Mouse (Mus musculus): ENCODE measurements at regions not wholly inside any gene's neighbourhood (a gene's known extent, or its start where the extent isn't known, plus 50 kb on each side); places are given as distances from the start of the nearest gene placed in this dataset.

- Histone ChIP-seq H3K79me2 (ENCODE audit: control insufficient read depth, insufficient read depth) (no peaks in the 10 kb centered on the region), H3K79me3 (ENCODE audit: low read depth) (no peaks in the 10 kb centered on the region), H3K27me3 (ENCODE audit: control insufficient read depth, insufficient read depth, insufficient read length) (no peaks in the 10 kb centered on the region), H3ac (ENCODE audit: control insufficient read depth, insufficient read length, low read depth) (no peak overlapping the region), H3K4me3 (ENCODE audit: insufficient read depth, poor library complexity, severe bottlenecking) (no peak overlapping the region), H3K36me3 (ENCODE audit: control insufficient read depth, insufficient read depth) (no peaks in the 10 kb centered on the region)
- no peak for TF ChIP-seq MAX (IDR thresholded peaks at IDR 0.05)
- no peak for TF ChIP-seq MYOD1 (IDR thresholded peaks at IDR 0.05; ENCODE audit: control insufficient read depth, insufficient read length, low read depth)
- no peak for TF ChIP-seq MYOG (IDR thresholded peaks at IDR 0.05; ENCODE audit: control insufficient read depth, extremely low read depth, insufficient read length)
- no peak for TF ChIP-seq USF1 (IDR thresholded peaks at IDR 0.05; ENCODE audit: low read depth)
- no peak for TF ChIP-seq CTCF (IDR thresholded peaks at IDR 0.05; ENCODE audit: control insufficient read depth, insufficient read depth, insufficient read length)
- TF ChIP-seq FOSL1 (IDR thresholded peaks at IDR 0.05; ENCODE audit: insufficient read depth, low read length, poor library complexity, severe bottlenecking) = no peak
- TF ChIP-seq CEBPB (IDR thresholded peaks at IDR 0.05; ENCODE audit: low read depth) = no peak
Measured at GRCm38 (mm10) chr15:51676694-51677093, 2208.0 kb upstream of the Gm7489 start.

- H3K79me2 ChIP-seq (ENCODE audit: control insufficient read depth, insufficient read depth) = no peaks in the 10 kb centered on the region
- H3K36me3 ChIP-seq (ENCODE audit: control insufficient read depth, insufficient read depth) = no peaks in the 10 kb centered on the region
- no peak overlapping the region for H3K4me3 ChIP-seq (ENCODE audit: insufficient read depth, poor library complexity, severe bottlenecking)
- no peak for TF ChIP-seq MAX (IDR thresholded peaks at IDR 0.05)
- no peak for TF ChIP-seq CEBPB (IDR thresholded peaks at IDR 0.05; ENCODE audit: low read depth)
- no peak for TF ChIP-seq MYOG (IDR thresholded peaks at IDR 0.05; ENCODE audit: control insufficient read depth, extremely low read depth, insufficient read length)
- TF ChIP-seq USF1 (IDR thresholded peaks at IDR 0.05; ENCODE audit: low read depth) = no peak
- TF ChIP-seq CTCF (IDR thresholded peaks at IDR 0.05; ENCODE audit: control insufficient read depth, insufficient read depth, insufficient read length) = no peak
- TF ChIP-seq FOSL1 (IDR thresholded peaks at IDR 0.05; ENCODE audit: insufficient read depth, low read length, poor library complexity, severe bottlenecking) = no peak
- TF ChIP-seq MYOD1 (IDR thresholded peaks at IDR 0.05; ENCODE audit: control insufficient read depth, insufficient read length, low read depth) = no peak
- H3ac ChIP-seq (ENCODE audit: control insufficient read depth, insufficient read length, low read depth) = no peak overlapping the region
- H3K27me3 ChIP-seq (ENCODE audit: control insufficient read depth, insufficient read depth, insufficient read length) = no peaks in the 10 kb centered on the region
- H3K79me3 ChIP-seq (ENCODE audit: low read depth) = no peaks in the 10 kb centered on the region
Measured at GRCm38 (mm10) chr15:51677266-51677665, 2207.4 kb upstream of the Gm7489 start.

- no peaks in the 10 kb centered on the region for H3K79me2 ChIP-seq (ENCODE audit: control insufficient read depth, insufficient read depth)
- no peak overlapping the region for H3K4me3 ChIP-seq (ENCODE audit: insufficient read depth, poor library complexity, severe bottlenecking)
- no peaks in the 10 kb centered on the region for H3K36me3 ChIP-seq (ENCODE audit: control insufficient read depth, insufficient read depth)
- H3K27me3 ChIP-seq (ENCODE audit: control insufficient read depth, insufficient read depth, insufficient read length) = no peaks in the 10 kb centered on the region
- H3K79me3 ChIP-seq (ENCODE audit: low read depth) = no peaks in the 10 kb centered on the region
- TF ChIP-seq USF1 (IDR thresholded peaks at IDR 0.05; ENCODE audit: low read depth) (no peak), MYOG (IDR thresholded peaks at IDR 0.05; ENCODE audit: control insufficient read depth, extremely low read depth, insufficient read length) (no peak), MYOD1 (IDR thresholded peaks at IDR 0.05; ENCODE audit: control insufficient read depth, insufficient read length, low read depth) (no peak), FOSL1 (IDR thresholded peaks at IDR 0.05; ENCODE audit: insufficient read depth, low read length, poor library complexity, severe bottlenecking) (no peak), CEBPB (IDR thresholded peaks at IDR 0.05; ENCODE audit: low read depth) (no peak), MAX (IDR thresholded peaks at IDR 0.05) (no peak), CTCF (IDR thresholded peaks at IDR 0.05; ENCODE audit: control insufficient read depth, insufficient read depth, insufficient read length) (no peak)
- H3ac ChIP-seq (ENCODE audit: control insufficient read depth, insufficient read length, low read depth) = no peak overlapping the region
Measured at GRCm38 (mm10) chr15:51679186-51679902, 2205.4 kb upstream of the Gm7489 start.

GRCm38 (mm10) chr15:51680494-51680893 lies 2204.2 kb upstream of the Gm7489 start:
- Histone ChIP-seq H3K79me3 (ENCODE audit: low read depth) (no peaks in the 10 kb centered on the region), H3K4me3 (ENCODE audit: insufficient read depth, poor library complexity, severe bottlenecking) (no peak overlapping the region), H3ac (ENCODE audit: control insufficient read depth, insufficient read length, low read depth) (no peak overlapping the region), H3K27me3 (ENCODE audit: control insufficient read depth, insufficient read depth, insufficient read length) (no peaks in the 10 kb centered on the region), H3K36me3 (ENCODE audit: control insufficient read depth, insufficient read depth) (no peaks in the 10 kb centered on the region), H3K79me2 (ENCODE audit: control insufficient read depth, insufficient read depth) (no peaks in the 10 kb centered on the region)
- TF ChIP-seq MYOD1 (IDR thresholded peaks at IDR 0.05; ENCODE audit: control insufficient read depth, insufficient read length, low read depth) = no peak
- no peak for TF ChIP-seq CEBPB (IDR thresholded peaks at IDR 0.05; ENCODE audit: low read depth)
- no peak for TF ChIP-seq USF1 (IDR thresholded peaks at IDR 0.05; ENCODE audit: low read depth)
- TF ChIP-seq FOSL1 (IDR thresholded peaks at IDR 0.05; ENCODE audit: insufficient read depth, low read length, poor library complexity, severe bottlenecking) = no peak
- no peak for TF ChIP-seq CTCF (IDR thresholded peaks at IDR 0.05; ENCODE audit: control insufficient read depth, insufficient read depth, insufficient read length)
- no peak for TF ChIP-seq MYOG (IDR thresholded peaks at IDR 0.05; ENCODE audit: control insufficient read depth, extremely low read depth, insufficient read length)
- TF ChIP-seq MAX (IDR thresholded peaks at IDR 0.05) = no peak

GRCm38 (mm10) chr15:51681191-51681590 lies 2203.5 kb upstream of the Gm7489 start:
- no peak for TF ChIP-seq CEBPB (IDR thresholded peaks at IDR 0.05; ENCODE audit: low read depth)
- no peak for TF ChIP-seq CTCF (IDR thresholded peaks at IDR 0.05; ENCODE audit: control insufficient read depth, insufficient read depth, insufficient read length)
- no peak for TF ChIP-seq MYOD1 (IDR thresholded peaks at IDR 0.05; ENCODE audit: control insufficient read depth, insufficient read length, low read depth)
- TF ChIP-seq MAX (IDR thresholded peaks at IDR 0.05) = no peak
- no peak for TF ChIP-seq FOSL1 (IDR thresholded peaks at IDR 0.05; ENCODE audit: insufficient read depth, low read length, poor library complexity, severe bottlenecking)
- no peak for TF ChIP-seq MYOG (IDR thresholded peaks at IDR 0.05; ENCODE audit: control insufficient read depth, extremely low read depth, insufficient read length)
- no peak for TF ChIP-seq USF1 (IDR thresholded peaks at IDR 0.05; ENCODE audit: low read depth)
- no peak overlapping the region for H3ac ChIP-seq (ENCODE audit: control insufficient read depth, insufficient read length, low read depth)
- H3K4me3 ChIP-seq (ENCODE audit: insufficient read depth, poor library complexity, severe bottlenecking) = no peak overlapping the region
- no peaks in the 10 kb centered on the region for H3K79me3 ChIP-seq (ENCODE audit: low read depth)
- no peaks in the 10 kb centered on the region for H3K36me3 ChIP-seq (ENCODE audit: control insufficient read depth, insufficient read depth)
- no peaks in the 10 kb centered on the region for H3K27me3 ChIP-seq (ENCODE audit: control insufficient read depth, insufficient read depth, insufficient read length)
- H3K79me2 ChIP-seq (ENCODE audit: control insufficient read depth, insufficient read depth) = no peaks in the 10 kb centered on the region
